Mouse (Mus musculus): ENCODE results near the gene Zdhhc20. TPM values are rescaled to one million over a fixed set of nuclear protein-coding genes. Genes with fewer than 3 reads are reported as not detected.

The Zdhhc20 gene
- polyA plus RNA-seq, 1 experiment from 2014 or later, result 28.8 TPM

DNA sequence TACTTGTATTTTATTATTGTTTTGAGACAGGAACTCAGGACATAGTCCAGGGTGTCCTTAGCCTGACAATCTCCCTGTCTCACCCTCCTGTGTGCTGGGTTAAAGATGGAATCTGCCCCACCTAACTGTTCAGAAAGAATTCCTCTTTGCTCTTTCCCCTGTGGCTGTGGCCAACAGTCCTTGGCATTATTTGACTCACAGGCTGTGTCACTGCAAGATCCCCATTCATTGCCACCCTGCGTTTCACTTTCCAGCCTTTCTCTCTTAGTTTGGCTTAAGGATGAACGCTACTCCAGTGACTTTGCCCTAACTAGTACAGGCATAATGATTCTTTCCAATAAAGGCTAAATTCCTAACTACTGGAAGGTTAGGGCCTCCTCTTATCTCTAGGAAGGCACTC, 4.3 kb upstream of the Zdhhc20 start:
- no peaks in the 10 kb centered on the region for H3K36me3 ChIP-seq (ENCODE audit: control insufficient read depth, insufficient read depth)
- no peak overlapping the region for H3K4me2 ChIP-seq (replicated peaks; ENCODE audit: low read depth)
- no peaks in the 10 kb centered on the region for H3K9me3 ChIP-seq (ENCODE audit: control insufficient read depth)
- H3K9ac ChIP-seq (ENCODE audit: low read depth, low read length), result no peak overlapping the region
- H3K27ac ChIP-seq (ENCODE audit: low read depth, low read length), result no peak overlapping the region
- no peak overlapping the region for H3K4me3 ChIP-seq (ENCODE audit: low read depth, low read length)
- TF ChIP-seq CTCF (IDR thresholded peaks at IDR 0.05; ENCODE audit: low read depth), result no peak
- no peaks in the 10 kb centered on the region for H3K4me1 ChIP-seq (replicated peaks; ENCODE audit: control insufficient read depth, insufficient read depth, low read length)
- no peaks in the 10 kb centered on the region for H3K27me3 ChIP-seq (replicated peaks; ENCODE audit: control insufficient read depth, insufficient read depth, low read length)
- 25% methylated on average over 2 of the region's 2 CpGs for WGBS
- no peak for ATAC-seq

DNA sequence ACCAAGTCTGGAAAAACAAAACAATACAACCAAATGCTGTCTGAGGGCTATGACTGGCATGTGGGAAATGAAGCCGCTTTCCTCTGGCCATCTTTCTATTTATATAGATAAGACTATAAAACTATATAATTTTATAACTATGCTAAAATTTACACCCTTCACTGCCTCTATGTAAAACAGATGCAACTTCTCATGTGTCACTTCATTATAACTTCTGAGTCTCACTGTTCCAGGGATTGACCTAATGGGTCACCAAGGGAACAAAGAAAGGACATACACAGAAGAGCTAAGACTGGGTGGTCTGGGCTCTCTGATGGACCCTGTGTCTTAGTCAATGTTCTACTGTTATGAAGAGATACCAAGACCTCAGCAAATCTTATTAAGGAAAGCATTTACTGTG, 2.9 kb upstream of the Zdhhc20 start:
- Histone ChIP-seq H3K4me3 (ENCODE audit: low read depth, low read length) (no peak overlapping the region), H3K9ac (ENCODE audit: low read depth, low read length) (no peak overlapping the region), H3K36me3 (ENCODE audit: control insufficient read depth, insufficient read depth) (no peaks in the 10 kb centered on the region), H3K27ac (ENCODE audit: low read depth, low read length) (no peak overlapping the region), H3K27me3 (replicated peaks; ENCODE audit: control insufficient read depth, insufficient read depth, low read length) (no peaks in the 10 kb centered on the region), H3K9me3 (ENCODE audit: control insufficient read depth) (no peaks in the 10 kb centered on the region), H3K4me1 (replicated peaks; ENCODE audit: control insufficient read depth, insufficient read depth, low read length) (no peaks in the 10 kb centered on the region), H3K4me2 (replicated peaks; ENCODE audit: low read depth) (no peak overlapping the region)
- 93% methylated on average over 1 of the region's 1 CpGs for WGBS
- no peak for ATAC-seq
- no peak for TF ChIP-seq CTCF (IDR thresholded peaks at IDR 0.05; ENCODE audit: low read depth)

DNA sequence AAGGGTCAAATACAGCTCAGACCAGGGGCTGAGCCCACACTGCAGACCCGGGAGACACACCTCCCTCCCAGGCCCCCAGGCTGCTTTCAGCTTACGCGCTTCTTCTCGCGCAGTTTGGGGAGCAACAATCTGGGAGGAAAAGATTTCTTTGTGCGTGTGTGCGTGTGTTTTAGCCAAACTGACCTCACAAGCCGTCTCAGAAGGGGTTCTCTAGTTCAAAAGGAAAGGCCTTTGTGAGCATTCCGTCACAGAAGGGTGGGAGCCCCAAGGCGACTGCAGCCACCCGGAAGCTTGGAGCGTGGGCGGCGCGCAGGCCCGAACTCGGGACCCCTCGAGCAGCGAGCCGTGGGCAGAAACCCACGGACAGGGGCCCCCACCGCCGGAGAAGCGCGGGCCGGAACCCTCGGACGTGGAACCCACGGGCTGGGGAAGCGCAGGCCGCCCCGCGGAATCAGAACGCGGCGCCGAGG, 500 bp downstream of the Zdhhc20 start:
- Histone ChIP-seq H3K4me1 (replicated peaks; ENCODE audit: control insufficient read depth, insufficient read depth, low read length) (no peaks in the 10 kb centered on the region), H3K27ac (ENCODE audit: low read depth, low read length) (peak overlapping the region; percentile 92), H3K36me3 (ENCODE audit: control insufficient read depth, insufficient read depth) (no peaks in the 10 kb centered on the region), H3K4me3 (ENCODE audit: low read depth, low read length) (peak overlapping the region; percentile 88), H3K9me3 (ENCODE audit: control insufficient read depth) (no peaks in the 10 kb centered on the region), H3K27me3 (replicated peaks; ENCODE audit: control insufficient read depth, insufficient read depth, low read length) (no peaks in the 10 kb centered on the region), H3K4me2 (replicated peaks; ENCODE audit: low read depth) (peak overlapping the region; percentile 64), H3K9ac (ENCODE audit: low read depth, low read length) (peak overlapping the region; percentile 98)
- TF ChIP-seq CTCF (IDR thresholded peaks at IDR 0.05; ENCODE audit: low read depth), result no peak
- 0% methylated on average over 27 of the region's 37 CpGs for WGBS
- peak; percentile 9; the same call in 1 of the 2 replicates for ATAC-seq

DNA sequence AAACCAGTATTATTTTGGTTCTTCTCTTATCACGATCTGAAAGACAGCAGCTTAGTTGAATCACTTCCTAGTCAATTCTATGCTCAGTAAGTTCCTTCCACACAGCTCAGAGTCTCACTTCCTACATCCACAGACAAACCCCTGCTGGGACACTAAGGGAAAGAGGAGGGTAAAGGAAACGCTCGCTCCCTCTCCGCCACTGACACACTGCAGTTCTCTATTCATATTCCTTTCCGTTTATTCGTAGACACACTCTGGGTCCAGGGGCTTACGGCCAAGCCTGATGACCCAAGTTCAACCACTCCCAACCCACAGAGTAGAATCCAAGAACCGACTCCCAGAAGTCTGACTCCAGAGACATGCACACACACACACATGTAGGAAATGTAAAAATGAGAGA, 2.9 kb downstream of the Zdhhc20 start:
- H3K36me3 ChIP-seq (ENCODE audit: control insufficient read depth, insufficient read depth), result no peaks in the 10 kb centered on the region
- ATAC-seq, result no peak
- WGBS, result 67% methylated on average over 8 of the region's 8 CpGs
- H3K4me1 ChIP-seq (replicated peaks; ENCODE audit: control insufficient read depth, insufficient read depth, low read length), result no peaks in the 10 kb centered on the region
- no peaks in the 10 kb centered on the region for H3K27me3 ChIP-seq (replicated peaks; ENCODE audit: control insufficient read depth, insufficient read depth, low read length)
- no peak overlapping the region for H3K9ac ChIP-seq (ENCODE audit: low read depth, low read length)
- H3K4me2 ChIP-seq (replicated peaks; ENCODE audit: low read depth), result no peak overlapping the region
- H3K27ac ChIP-seq (ENCODE audit: low read depth, low read length), result no peak overlapping the region; the same call in 1 of the 2 replicates
- H3K9me3 ChIP-seq (ENCODE audit: control insufficient read depth), result no peaks in the 10 kb centered on the region
- no peak overlapping the region for H3K4me3 ChIP-seq (ENCODE audit: low read depth, low read length)
- TF ChIP-seq CTCF (IDR thresholded peaks at IDR 0.05; ENCODE audit: low read depth), result no peak

DNA sequence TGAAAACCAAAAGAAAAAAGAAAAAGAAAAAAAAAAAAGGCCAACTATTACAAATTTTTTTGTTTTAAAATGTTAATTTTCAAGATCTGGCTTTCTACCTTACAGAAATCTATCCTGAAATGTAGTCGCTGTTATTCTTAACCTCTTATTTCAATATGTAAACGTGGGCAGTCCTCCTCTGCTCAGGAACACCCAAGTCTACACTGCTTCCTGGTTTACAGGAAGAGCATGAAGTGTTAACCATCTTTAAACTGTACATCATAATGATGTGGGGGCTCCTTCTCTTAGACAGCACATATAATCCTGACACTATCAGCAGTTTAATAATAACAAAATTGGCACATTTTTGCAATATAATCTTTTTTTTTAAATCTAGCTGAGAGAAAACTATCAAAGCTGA, 4.0 kb downstream of the Zdhhc20 start:
- TF ChIP-seq CTCF (IDR thresholded peaks at IDR 0.05; ENCODE audit: low read depth), result no peak
- ATAC-seq, result no peak
- H3K9me3 ChIP-seq (ENCODE audit: control insufficient read depth), result no peaks in the 10 kb centered on the region
- no peak overlapping the region for H3K4me3 ChIP-seq (ENCODE audit: low read depth, low read length)
- no peak overlapping the region for H3K4me2 ChIP-seq (replicated peaks; ENCODE audit: low read depth)
- no peak overlapping the region for H3K9ac ChIP-seq (ENCODE audit: low read depth, low read length)
- H3K27ac ChIP-seq (ENCODE audit: low read depth, low read length), result no peak overlapping the region
- no peaks in the 10 kb centered on the region for H3K4me1 ChIP-seq (replicated peaks; ENCODE audit: control insufficient read depth, insufficient read depth, low read length)
- H3K27me3 ChIP-seq (replicated peaks; ENCODE audit: control insufficient read depth, insufficient read depth, low read length), result no peaks in the 10 kb centered on the region
- H3K36me3 ChIP-seq (ENCODE audit: control insufficient read depth, insufficient read depth), result no peaks in the 10 kb centered on the region
- WGBS, result 65% methylated on average over 2 of the region's 2 CpGs

DNA sequence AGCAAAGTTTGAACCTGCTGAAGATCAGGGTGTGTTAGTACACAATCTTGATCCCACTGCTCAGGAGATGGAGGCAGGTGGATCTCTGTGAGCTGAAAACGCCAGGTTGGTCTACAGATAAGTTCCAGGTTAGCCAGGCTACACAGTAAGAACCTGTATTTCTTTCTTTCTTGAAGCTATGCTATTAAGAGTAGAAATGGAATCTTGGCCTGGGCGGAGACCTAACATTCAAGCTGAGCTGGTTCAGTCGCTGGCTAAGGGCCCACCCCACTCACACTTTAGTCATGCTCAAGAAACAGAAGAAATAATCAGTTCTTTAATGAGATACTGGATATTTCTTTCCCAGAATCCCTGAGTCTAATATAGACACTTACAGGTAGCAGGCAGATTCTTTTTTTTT, 6.7 kb downstream of the Zdhhc20 start:
- ATAC-seq, result peak; percentile 59
- WGBS, result 44% methylated on average over 3 of the region's 3 CpGs
- H3K27ac ChIP-seq (ENCODE audit: low read depth, low read length), result peak overlapping the region; percentile 58

DNA sequence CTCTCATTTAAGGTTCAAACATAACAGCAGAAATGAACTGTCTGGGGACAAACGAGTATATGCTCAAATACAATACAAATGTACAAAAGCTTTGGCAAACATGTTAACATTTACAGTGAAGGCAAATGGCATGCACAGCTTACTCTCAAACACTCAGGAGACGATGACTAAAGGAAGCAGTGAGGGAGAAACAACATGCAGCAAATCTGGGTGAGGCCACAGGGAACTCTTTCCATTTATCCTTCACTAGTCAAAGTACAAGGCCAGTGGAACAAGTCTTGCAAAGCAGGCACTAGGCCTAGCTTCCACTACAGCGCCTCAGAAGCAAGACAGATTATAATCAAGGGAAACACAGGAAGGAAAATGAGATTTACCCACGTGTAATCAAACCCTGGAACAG, 7.4 kb downstream of the Zdhhc20 start:
- TF ChIP-seq CTCF (IDR thresholded peaks at IDR 0.05; ENCODE audit: low read depth), result no peak
- Histone ChIP-seq H3K9ac (ENCODE audit: low read depth, low read length) (no peak overlapping the region), H3K27ac (ENCODE audit: low read depth, low read length) (peak overlapping the region; percentile 58), H3K4me1 (replicated peaks; ENCODE audit: control insufficient read depth, insufficient read depth, low read length) (no peaks in the 10 kb centered on the region), H3K27me3 (replicated peaks; ENCODE audit: control insufficient read depth, insufficient read depth, low read length) (no peaks in the 10 kb centered on the region), H3K36me3 (ENCODE audit: control insufficient read depth, insufficient read depth) (no peaks in the 10 kb centered on the region), H3K9me3 (ENCODE audit: control insufficient read depth) (no peaks in the 10 kb centered on the region), H3K4me3 (ENCODE audit: low read depth, low read length) (no peak overlapping the region), H3K4me2 (replicated peaks; ENCODE audit: low read depth) (no peak overlapping the region; the same call in 1 of the 2 replicates)
- WGBS, result 18% methylated on average over 4 of the region's 4 CpGs
- peak; percentile 68 for ATAC-seq

More for the DNA sequence above, 6.7 kb downstream of the Zdhhc20 start:
- Histone ChIP-seq H3K4me2 (replicated peaks; ENCODE audit: low read depth) (no peak overlapping the region), H3K4me3 (ENCODE audit: low read depth, low read length) (no peak overlapping the region), H3K9me3 (ENCODE audit: control insufficient read depth) (no peaks in the 10 kb centered on the region), H3K9ac (ENCODE audit: low read depth, low read length) (no peak overlapping the region), H3K27me3 (replicated peaks; ENCODE audit: control insufficient read depth, insufficient read depth, low read length) (no peaks in the 10 kb centered on the region), H3K36me3 (ENCODE audit: control insufficient read depth, insufficient read depth) (no peaks in the 10 kb centered on the region), H3K4me1 (replicated peaks; ENCODE audit: control insufficient read depth, insufficient read depth, low read length) (no peaks in the 10 kb centered on the region)
- no peak for TF ChIP-seq CTCF (IDR thresholded peaks at IDR 0.05; ENCODE audit: low read depth)
